Mouse (Mus musculus): ENCODE results near the gene Cdkn3. TPM values are rescaled to one million over a fixed set of nuclear protein-coding genes. Genes with fewer than 3 reads are reported as not detected.
"Not testable (repeated sequence)": the region's sequence is repeated elsewhere in the genome, so short reads cannot be mapped to it uniquely, and the experiment has no call there.

Gene Cdkn3
- polyA plus RNA-seq, 1 experiment from 2014 or later: 30.7 TPM

DNA sequence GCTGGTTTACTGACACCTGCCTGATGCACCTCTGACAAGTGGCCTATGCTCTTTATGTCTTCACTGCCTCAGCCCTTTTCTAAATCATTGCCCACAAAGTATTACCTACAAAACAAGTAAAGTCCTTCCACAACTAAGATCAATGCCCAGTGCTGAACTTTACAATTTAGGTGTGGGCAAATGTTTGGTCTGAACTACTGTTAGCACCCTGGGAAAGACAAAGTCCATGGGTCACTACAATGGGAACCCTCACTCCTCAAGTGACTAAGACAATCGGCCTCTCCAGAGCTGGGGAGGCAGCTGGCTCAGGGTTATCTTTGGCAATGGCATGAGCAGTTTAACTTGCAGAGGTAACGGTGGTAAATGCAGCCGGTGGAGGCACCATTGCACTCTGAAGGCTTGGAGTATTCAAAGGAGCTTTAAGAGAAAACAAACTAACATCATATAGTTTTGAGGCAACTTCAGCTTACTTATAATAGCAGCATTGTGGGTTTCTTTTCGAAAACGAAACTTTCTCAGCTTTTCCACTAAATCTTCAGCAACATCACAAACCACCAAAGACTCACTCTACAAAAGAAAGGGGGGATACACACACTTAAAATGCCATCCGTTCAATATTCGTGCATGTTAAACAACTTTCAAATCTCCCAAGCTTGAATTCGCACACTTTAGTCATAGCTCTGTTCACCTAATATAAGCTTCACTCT is 56.7 kb downstream of the Cdkn3 start:
- no peaks in the 10 kb centered on the region for H3K9me3 ChIP-seq
- 95% methylated on average over 8 of the region's 8 CpGs for WGBS
- peaks cover 11% of the 10 kb centered on the region for H3K4me1 ChIP-seq
- H3K27ac ChIP-seq: no peak overlapping the region
- ATAC-seq (ENCODE audit: low FRiP score, low read depth): no peak
- H3K4me3 ChIP-seq: no peak overlapping the region
- no peak overlapping the region for H3K4me2 ChIP-seq (replicated peaks)
- no peaks in the 10 kb centered on the region for H3K27me3 ChIP-seq (replicated peaks)
- peaks cover 25% of the 10 kb centered on the region; the same call in 1 of the 2 replicates for H3K36me3 ChIP-seq
- no peak overlapping the region for H3K9ac ChIP-seq

DNA sequence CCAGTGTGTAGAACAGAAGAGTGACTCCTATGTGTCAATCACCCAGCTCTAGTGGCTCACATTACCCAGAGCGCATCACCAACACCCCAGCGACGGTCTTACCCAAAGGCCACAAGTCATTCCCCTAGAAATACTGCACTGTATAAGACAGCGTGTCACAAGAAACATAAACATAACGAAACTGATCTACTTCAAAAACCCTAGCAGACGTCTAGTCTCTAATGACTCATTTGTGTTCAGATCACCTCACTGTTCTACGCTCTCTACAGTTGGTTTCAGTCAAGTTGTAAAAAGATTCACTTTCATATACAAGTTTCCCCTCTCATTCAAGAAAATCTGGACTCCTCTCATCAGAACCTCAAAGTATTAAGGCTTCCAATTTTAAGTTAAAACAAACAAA is 58.4 kb downstream of the Cdkn3 start:
- WGBS: 94% methylated on average over 7 of the region's 7 CpGs

DNA sequence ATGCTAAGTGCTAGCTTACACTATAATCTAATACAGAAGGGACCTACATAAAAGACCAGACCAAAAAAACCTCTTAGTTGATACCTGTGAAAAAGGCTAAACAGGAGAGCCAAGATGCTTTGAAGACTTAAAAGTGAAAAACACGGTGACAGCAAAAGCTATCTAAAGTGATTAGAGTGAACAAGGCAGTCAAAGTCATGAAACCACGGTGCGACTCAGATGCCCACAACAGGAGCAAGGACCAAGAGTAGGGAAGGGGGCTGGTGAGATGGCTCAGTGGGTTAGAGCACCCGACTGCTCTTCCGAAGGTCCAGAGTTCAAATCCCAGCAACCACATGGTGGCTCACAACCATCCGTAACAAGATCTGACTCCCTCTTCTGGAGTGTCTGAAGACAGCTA is 59.6 kb downstream of the Cdkn3 start:
- WGBS: 90% methylated on average over 6 of the region's 6 CpGs
- not testable (repeated sequence) for H3K9ac ChIP-seq; H3K4me2 ChIP-seq (replicated peaks); H3K9me3 ChIP-seq; H3K27me3 ChIP-seq (replicated peaks); ATAC-seq (ENCODE audit: low FRiP score, low read depth); H3K27ac ChIP-seq; H3K4me3 ChIP-seq
- peaks cover 11% of the 10 kb centered on the region for H3K4me1 ChIP-seq
- peaks cover 10% of the 10 kb centered on the region; the same call in 1 of the 2 replicates for H3K36me3 ChIP-seq

More for the DNA sequence above, 58.4 kb downstream of the Cdkn3 start:
- Histone ChIP-seq H3K4me2 (replicated peaks) (no peak overlapping the region), H3K9ac (no peak overlapping the region), H3K9me3 (no peaks in the 10 kb centered on the region), H3K27ac (no peak overlapping the region), H3K27me3 (replicated peaks) (no peaks in the 10 kb centered on the region), H3K4me1 (peaks cover 11% of the 10 kb centered on the region), H3K36me3 (peaks cover 15% of the 10 kb centered on the region; the same call in 1 of the 2 replicates), H3K4me3 (no peak overlapping the region)
- ATAC-seq (ENCODE audit: low FRiP score, low read depth): no peak

Other genes with a start within 250 kb of the Cdkn3 start
- gene Cnih1, start 27.9 kb downstream of the Cdkn3 start, polyA plus RNA-seq (2016; fragmentation: Nextera tagmentation; extraction: Ambion mirVana): 194 and 198 TPM in 2 replicates
- 96.7 and 106 TPM in 2 replicates for gene Gmfb, start 61.7 kb downstream of the Cdkn3 start, polyA plus RNA-seq (2016; fragmentation: Nextera tagmentation; extraction: Ambion mirVana)
- 23.2 and 28.2 TPM in 2 replicates for gene Cgrrf1, start 71.6 kb downstream of the Cdkn3 start, polyA plus RNA-seq (2016; fragmentation: Nextera tagmentation; extraction: Ambion mirVana)
- 3.9 and 4.7 TPM in 2 replicates for gene Samd4, start 122.3 kb downstream of the Cdkn3 start, polyA plus RNA-seq (2016; fragmentation: Nextera tagmentation; extraction: Ambion mirVana)

All from neural tube, embryonic 12.5 days (tissue).